Mouse (Mus musculus): Measurements from ENCODE around the gene Slfn1. TPM values are rescaled to one million over a fixed set of nuclear protein-coding genes. Genes with fewer than 3 reads are reported as not detected.

Slfn1 gene
- polyA plus RNA-seq (2012; fragmentation: generic; extraction: Trizol): not detected
- long read RNA-seq, experiment 1: 0 reads
- long read RNA-seq, experiment 2: 0 reads

GRCm38 (mm10) chr11:83116597-83117227, at the start of gene Slfn1:
Gene Slfn1 (plus strand): TSS chr11:83116849.
- Histone ChIP-seq H3ac (ENCODE audit: control insufficient read depth, insufficient read length, low read depth) (no peak within 1 kb of the TSS), H3K79me3 (ENCODE audit: low read depth) (no peaks in the 10 kb centered on the region), H3K79me2 (ENCODE audit: control insufficient read depth, insufficient read depth) (no peaks in the 10 kb centered on the region), H3K4me3 (ENCODE audit: insufficient read depth, poor library complexity, severe bottlenecking) (no peak within 1 kb of the TSS), H3K27me3 (ENCODE audit: control insufficient read depth, insufficient read depth, insufficient read length) (peaks cover 9% of the 10 kb centered on the region), H3K36me3 (ENCODE audit: control insufficient read depth, insufficient read depth) (no peaks in the 10 kb centered on the region)
- TF ChIP-seq MAX (IDR thresholded peaks at IDR 0.05) (no peak), MYOG (IDR thresholded peaks at IDR 0.05; ENCODE audit: control insufficient read depth, extremely low read depth, insufficient read length) (no peak), USF1 (IDR thresholded peaks at IDR 0.05; ENCODE audit: low read depth) (no peak), CTCF (IDR thresholded peaks at IDR 0.05; ENCODE audit: control insufficient read depth, insufficient read depth, insufficient read length) (no peak)

GRCm38 (mm10) chr11:83067982-83068694, 48.5 kb upstream of the Slfn1 start:
- TF ChIP-seq MAX (IDR thresholded peaks at IDR 0.05) (no peak), USF1 (IDR thresholded peaks at IDR 0.05; ENCODE audit: low read depth) (no peak), CEBPB (IDR thresholded peaks at IDR 0.05; ENCODE audit: low read depth) (no peak), FOSL1 (IDR thresholded peaks at IDR 0.05; ENCODE audit: insufficient read depth, low read length, poor library complexity, severe bottlenecking) (no peak), MYOD1 (IDR thresholded peaks at IDR 0.05; ENCODE audit: control insufficient read depth, insufficient read length, low read depth) (no peak), CTCF (IDR thresholded peaks at IDR 0.05; ENCODE audit: control insufficient read depth, insufficient read depth, insufficient read length) (no peak), MYOG (IDR thresholded peaks at IDR 0.05; ENCODE audit: control insufficient read depth, extremely low read depth, insufficient read length) (no peak)
- no peaks in the 10 kb centered on the region for H3K79me3 ChIP-seq (ENCODE audit: low read depth)
- H3K79me2 ChIP-seq (ENCODE audit: control insufficient read depth, insufficient read depth): no peaks in the 10 kb centered on the region
- no peaks in the 10 kb centered on the region for H3K27me3 ChIP-seq (ENCODE audit: control insufficient read depth, insufficient read depth, insufficient read length)
- no peak overlapping the region for H3ac ChIP-seq (ENCODE audit: control insufficient read depth, insufficient read length, low read depth)
- no peaks in the 10 kb centered on the region for H3K36me3 ChIP-seq (ENCODE audit: control insufficient read depth, insufficient read depth)
- no peak overlapping the region for H3K4me3 ChIP-seq (ENCODE audit: insufficient read depth, poor library complexity, severe bottlenecking)

GRCm38 (mm10) chr11:83070321-83070970, 46.2 kb upstream of the Slfn1 start:
- H3K4me3 ChIP-seq (ENCODE audit: insufficient read depth, poor library complexity, severe bottlenecking): no peak overlapping the region
- H3K79me2 ChIP-seq (ENCODE audit: control insufficient read depth, insufficient read depth): no peaks in the 10 kb centered on the region
- no peak overlapping the region for H3ac ChIP-seq (ENCODE audit: control insufficient read depth, insufficient read length, low read depth)
- TF ChIP-seq CEBPB (IDR thresholded peaks at IDR 0.05; ENCODE audit: low read depth) (no peak), MYOG (IDR thresholded peaks at IDR 0.05; ENCODE audit: control insufficient read depth, extremely low read depth, insufficient read length) (no peak), FOSL1 (IDR thresholded peaks at IDR 0.05; ENCODE audit: insufficient read depth, low read length, poor library complexity, severe bottlenecking) (no peak), USF1 (IDR thresholded peaks at IDR 0.05; ENCODE audit: low read depth) (no peak), MYOD1 (IDR thresholded peaks at IDR 0.05; ENCODE audit: control insufficient read depth, insufficient read length, low read depth) (no peak), CTCF (IDR thresholded peaks at IDR 0.05; ENCODE audit: control insufficient read depth, insufficient read depth, insufficient read length) (no peak), MAX (IDR thresholded peaks at IDR 0.05) (no peak)
- no peaks in the 10 kb centered on the region for H3K27me3 ChIP-seq (ENCODE audit: control insufficient read depth, insufficient read depth, insufficient read length)
- no peaks in the 10 kb centered on the region for H3K36me3 ChIP-seq (ENCODE audit: control insufficient read depth, insufficient read depth)
- no peaks in the 10 kb centered on the region for H3K79me3 ChIP-seq (ENCODE audit: low read depth)

GRCm38 (mm10) chr11:83077714-83078422, 38.8 kb upstream of the Slfn1 start:
- Histone ChIP-seq H3K4me3 (ENCODE audit: insufficient read depth, poor library complexity, severe bottlenecking) (no peak overlapping the region), H3K36me3 (ENCODE audit: control insufficient read depth, insufficient read depth) (no peaks in the 10 kb centered on the region), H3K27me3 (ENCODE audit: control insufficient read depth, insufficient read depth, insufficient read length) (no peaks in the 10 kb centered on the region), H3ac (ENCODE audit: control insufficient read depth, insufficient read length, low read depth) (no peak overlapping the region), H3K79me2 (ENCODE audit: control insufficient read depth, insufficient read depth) (no peaks in the 10 kb centered on the region), H3K79me3 (ENCODE audit: low read depth) (no peaks in the 10 kb centered on the region)
- no peak for TF ChIP-seq MYOG (IDR thresholded peaks at IDR 0.05; ENCODE audit: control insufficient read depth, extremely low read depth, insufficient read length)
- no peak for TF ChIP-seq MYOD1 (IDR thresholded peaks at IDR 0.05; ENCODE audit: control insufficient read depth, insufficient read length, low read depth)

GRCm38 (mm10) chr11:83078423-83079140, 38.1 kb upstream of the Slfn1 start:
- Histone ChIP-seq H3K36me3 (ENCODE audit: control insufficient read depth, insufficient read depth) (no peaks in the 10 kb centered on the region), H3K4me3 (ENCODE audit: insufficient read depth, poor library complexity, severe bottlenecking) (no peak overlapping the region), H3K79me2 (ENCODE audit: control insufficient read depth, insufficient read depth) (no peaks in the 10 kb centered on the region), H3ac (ENCODE audit: control insufficient read depth, insufficient read length, low read depth) (no peak overlapping the region), H3K79me3 (ENCODE audit: low read depth) (no peaks in the 10 kb centered on the region), H3K27me3 (ENCODE audit: control insufficient read depth, insufficient read depth, insufficient read length) (no peaks in the 10 kb centered on the region)
- no peak for TF ChIP-seq FOSL1 (IDR thresholded peaks at IDR 0.05; ENCODE audit: insufficient read depth, low read length, poor library complexity, severe bottlenecking)
- TF ChIP-seq MYOG (IDR thresholded peaks at IDR 0.05; ENCODE audit: control insufficient read depth, extremely low read depth, insufficient read length): no peak
- no peak for TF ChIP-seq MAX (IDR thresholded peaks at IDR 0.05)
- no peak for TF ChIP-seq CEBPB (IDR thresholded peaks at IDR 0.05; ENCODE audit: low read depth)
- TF ChIP-seq CTCF (IDR thresholded peaks at IDR 0.05; ENCODE audit: control insufficient read depth, insufficient read depth, insufficient read length): no peak
- TF ChIP-seq USF1 (IDR thresholded peaks at IDR 0.05; ENCODE audit: low read depth): no peak
- TF ChIP-seq MYOD1 (IDR thresholded peaks at IDR 0.05; ENCODE audit: control insufficient read depth, insufficient read length, low read depth): no peak
